Mouse (Mus musculus): ENCODE measurements around the gene Rgs1.

GRCm38 (mm10) chr1:144248923-144249322 is at the start of gene Rgs1:
- TF ChIP-seq CTCF (IDR thresholded peaks at IDR 0.05; ENCODE audit: borderline replicate concordance, control insufficient read depth, extremely low read depth, insufficient read depth, low read length, poor library complexity) (no peak), POLR2A (IDR thresholded peaks at IDR 0.05; ENCODE audit: control insufficient read depth, extremely low read depth, insufficient read depth, low read length, poor library complexity) (no peak)

All from thymus, adult 2 months (tissue).